Mouse (Mus musculus) hindbrain, embryonic 13.5 days (tissue): ENCODE measurements around the gene Sipa1l1. TPM values are rescaled to one million over a fixed set of nuclear protein-coding genes. Genes with fewer than 3 reads are reported as not detected.

Experiments used
- ATAC-seq: fragments of 200-750 bp; cut with Nextera tagmentation; 2 replicates; pipeline ENCODE4 v1.8.0; 2017; ENCODE audit warnings: moderate TSS enrichment; ENCODE audit not compliant: low FRiP score
- H3K27ac ChIP-seq: fragments of 300-500 bp; sonication (generic); 2 replicates; pipeline ENCODE4 v1.5.1; 2015; ENCODE audit warnings: inconsistent platforms, mild to moderate bottlenecking, moderate library complexity
- H3K27me3 ChIP-seq: fragments of 300-500 bp; sonication (generic); 2 replicates; pipeline ENCODE4 v1.6.1; 2015; ENCODE audit warnings: mild to moderate bottlenecking, inconsistent platforms
- H3K36me3 ChIP-seq: fragments of 300-500 bp; sonication (generic); 2 replicates; pipeline ENCODE4 v1.6.1; 2015; ENCODE audit warnings: mild to moderate bottlenecking, inconsistent platforms
- H3K4me1 ChIP-seq: fragments of 300-500 bp; sonication (generic); replicated peaks from 2 replicates; pipeline ENCODE4 v1.6.1; 2015; ENCODE audit warnings: inconsistent platforms
- H3K4me2 ChIP-seq: fragments of 300-500 bp; sonication (generic); 2 replicates; pipeline ENCODE4 v1.6.1; 2015; ENCODE audit warnings: inconsistent platforms, mild to moderate bottlenecking, moderate library complexity
- H3K4me3 ChIP-seq: fragments of 300-500 bp; sonication (generic); 2 replicates; pipeline ENCODE4 v1.5.1; 2015; ENCODE audit warnings: mild to moderate bottlenecking, inconsistent platforms
- H3K9ac ChIP-seq: fragments of 300-500 bp; sonication (generic); 2 replicates; pipeline ENCODE4 v1.6.1; 2015; ENCODE audit warnings: mild to moderate bottlenecking, inconsistent platforms
- H3K9me3 ChIP-seq: fragments of 300-500 bp; sonication (generic); 2 replicates; pipeline ENCODE4 v1.6.1; 2016; ENCODE audit warnings: inconsistent platforms
- WGBS: fragments of 180-500 bp; shearing (Covaris S2); methylation state at CpG from one replicate; pipeline ENCODE4 v1.1.7; 2015; 5-methylcytosine and 5-hydroxymethylcytosine counted together
- polyA plus RNA-seq: library from polyadenylated mRNA; unstranded; fragments of >200 nt; fragmentation: Nextera tagmentation; extraction: Ambion mirVana; gene quantifications from 2 replicates; pipeline ENCODE4 v1.2.1, GENCODE M21; 2015

Gene Sipa1l1
- polyA plus RNA-seq, 1 experiment from 2014 or later: 13.6 TPM

DNA sequence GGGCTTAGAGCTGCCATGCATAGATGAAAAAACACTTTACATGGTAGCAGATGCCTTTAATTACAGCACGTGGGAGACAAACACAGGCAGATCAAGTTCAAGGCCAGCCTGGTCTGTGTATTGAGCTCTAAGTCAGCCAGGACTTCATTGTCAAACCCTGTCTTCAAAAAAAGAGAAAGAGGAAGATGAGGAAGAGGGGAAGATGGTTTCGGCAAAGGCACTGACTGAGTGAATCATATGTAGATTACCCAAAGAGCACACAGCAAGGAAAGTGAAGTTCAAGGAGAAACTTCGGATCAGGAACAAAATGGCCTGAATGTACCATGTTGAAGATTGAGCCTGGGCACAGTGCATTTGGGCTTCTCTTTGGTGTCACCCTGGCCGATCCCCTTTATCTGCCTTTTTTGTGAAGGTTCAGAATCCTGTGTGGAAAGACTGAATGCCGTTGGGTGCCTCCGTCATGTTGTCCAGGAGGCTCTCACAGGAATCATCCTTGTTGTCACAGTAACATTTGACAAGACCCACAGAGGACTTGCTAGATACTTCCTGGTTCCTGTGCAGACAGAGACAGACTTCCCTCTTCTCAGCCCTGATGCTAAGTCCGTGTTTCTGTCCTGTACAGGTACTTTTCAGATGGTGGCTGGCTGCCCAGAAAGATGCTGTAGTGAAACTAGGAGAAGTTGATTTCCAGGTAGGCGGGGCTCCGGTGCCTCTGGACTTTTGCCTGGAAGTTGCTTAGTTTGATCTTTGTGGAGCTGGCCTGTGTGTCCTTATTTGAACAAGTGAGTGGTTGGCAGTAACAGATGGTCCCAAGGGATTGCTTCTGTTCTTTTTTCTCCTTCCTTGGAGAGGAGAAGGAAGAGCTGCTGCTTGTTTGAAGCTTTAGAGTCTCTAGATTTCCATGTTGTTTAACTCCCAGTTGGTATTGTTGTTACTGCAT, 96.5 kb downstream of the Sipa1l1 start:
- no peaks in the 10 kb centered on the region for H3K27me3 ChIP-seq
- H3K4me3 ChIP-seq: no peak overlapping the region
- 94% methylated on average over 9 of the region's 9 CpGs for WGBS
- no peak overlapping the region for H3K9ac ChIP-seq
- no peaks in the 10 kb centered on the region for H3K36me3 ChIP-seq
- no peaks in the 10 kb centered on the region for H3K9me3 ChIP-seq
- no peak overlapping the region for H3K27ac ChIP-seq
- ATAC-seq: no peak
- H3K4me1 ChIP-seq: peaks cover 10% of the 10 kb centered on the region
- H3K4me2 ChIP-seq: no peak overlapping the region

DNA sequence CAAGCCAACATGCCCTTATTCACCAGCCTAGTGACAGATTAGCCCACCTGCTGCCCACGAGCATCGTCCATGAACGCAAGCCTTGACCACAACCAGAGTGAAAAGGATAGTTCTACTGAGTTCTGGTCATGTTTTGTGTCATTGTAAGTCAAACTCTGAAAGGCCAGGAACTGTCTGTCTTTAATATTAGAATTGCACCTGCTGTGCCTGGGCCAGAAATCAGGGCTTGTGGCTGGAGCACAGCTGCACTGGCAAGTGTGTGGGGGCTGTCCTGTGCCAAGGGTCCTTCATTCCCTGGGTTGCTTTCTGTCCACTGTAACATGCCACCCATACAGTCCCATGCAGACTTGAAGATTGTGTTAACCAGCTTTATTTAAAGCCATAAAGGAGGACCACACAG, 102.3 kb downstream of the Sipa1l1 start:
- Histone ChIP-seq H3K9me3 (no peaks in the 10 kb centered on the region), H3K4me2 (no peak overlapping the region), H3K4me3 (no peak overlapping the region), H3K27ac (no peak overlapping the region), H3K27me3 (no peaks in the 10 kb centered on the region), H3K4me1 (peaks cover 11% of the 10 kb centered on the region; the same call in 1 of the 2 replicates), H3K9ac (no peak overlapping the region), H3K36me3 (no peaks in the 10 kb centered on the region)
- 86% methylated on average over 3 of the region's 3 CpGs for WGBS
- no peak for ATAC-seq

DNA sequence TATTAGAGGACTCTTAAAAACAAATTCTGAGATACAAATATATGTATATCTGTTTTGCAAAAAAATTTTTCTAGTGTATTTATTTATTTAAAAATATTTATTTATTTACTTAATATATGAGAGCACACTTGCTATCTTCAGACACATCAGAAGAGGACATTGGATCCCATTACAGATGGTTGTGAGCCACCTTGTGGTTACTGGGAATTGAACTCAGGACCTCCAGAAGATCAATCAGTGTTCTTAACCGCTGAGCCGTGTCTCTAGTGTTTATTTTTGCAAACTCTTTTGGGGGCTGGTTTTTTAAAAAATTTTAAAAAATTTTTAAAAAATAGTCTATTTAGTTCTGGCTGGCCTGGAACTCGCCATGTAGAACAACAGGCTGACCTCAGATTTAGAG, 104.4 kb downstream of the Sipa1l1 start:
- H3K27me3 ChIP-seq: no peaks in the 10 kb centered on the region
- no peak overlapping the region for H3K27ac ChIP-seq
- H3K9me3 ChIP-seq: no peaks in the 10 kb centered on the region
- H3K4me2 ChIP-seq: no peak overlapping the region
- ATAC-seq: no peak
- no peaks in the 10 kb centered on the region for H3K36me3 ChIP-seq
- peaks cover 13% of the 10 kb centered on the region for H3K4me1 ChIP-seq
- no peak overlapping the region for H3K4me3 ChIP-seq
- 79% methylated on average over 3 of the region's 3 CpGs for WGBS
- no peak overlapping the region for H3K9ac ChIP-seq

DNA sequence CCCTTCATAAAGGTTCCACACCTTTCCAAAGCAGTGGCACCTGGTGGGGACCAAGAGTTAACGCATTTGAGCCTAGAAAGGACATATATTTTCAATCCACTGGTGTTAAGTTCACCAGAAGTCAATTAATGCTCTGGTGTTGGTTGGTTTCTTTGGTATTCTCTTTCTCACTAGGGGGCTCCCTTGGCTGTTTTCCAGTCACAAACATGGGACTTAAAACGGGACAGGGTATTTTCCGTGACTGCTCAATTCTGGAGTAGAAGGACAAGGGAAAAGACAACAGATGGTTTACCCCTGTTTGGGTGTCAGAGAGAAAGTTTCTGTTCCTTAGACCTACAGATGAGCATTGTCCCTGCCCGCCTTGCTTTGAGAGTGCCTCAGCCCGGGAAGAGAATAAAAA, 105.5 kb downstream of the Sipa1l1 start:
- H3K4me3 ChIP-seq: no peak overlapping the region
- H3K9ac ChIP-seq: no peak overlapping the region
- H3K4me1 ChIP-seq: peaks cover 13% of the 10 kb centered on the region
- H3K27ac ChIP-seq: no peak overlapping the region
- WGBS: 63% methylated on average over 5 of the region's 5 CpGs
- H3K27me3 ChIP-seq: no peaks in the 10 kb centered on the region
- H3K9me3 ChIP-seq: no peaks in the 10 kb centered on the region
- H3K4me2 ChIP-seq: no peak overlapping the region
- no peaks in the 10 kb centered on the region for H3K36me3 ChIP-seq
- no peak for ATAC-seq

DNA sequence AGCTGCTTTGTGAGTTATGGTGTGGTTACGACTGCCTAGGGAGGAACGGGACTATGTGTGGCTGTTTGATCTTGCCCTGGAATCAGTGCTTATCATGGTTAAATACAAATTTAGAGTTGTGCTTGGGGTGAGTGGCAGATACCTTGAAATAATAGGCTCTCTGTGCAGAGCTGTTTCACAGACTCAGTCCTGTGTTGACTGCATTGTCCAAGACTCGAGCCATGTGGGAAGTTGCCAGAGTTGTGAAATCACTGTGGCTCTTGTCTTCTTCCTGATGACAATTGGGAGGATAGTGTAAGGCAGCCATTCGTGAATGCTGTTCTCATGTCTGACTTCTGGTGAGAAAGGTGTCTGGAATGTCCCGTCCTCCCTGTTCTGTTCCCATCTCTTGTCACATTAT, 106.6 kb downstream of the Sipa1l1 start:
- Histone ChIP-seq H3K9me3 (no peaks in the 10 kb centered on the region), H3K9ac (no peak overlapping the region), H3K27me3 (no peaks in the 10 kb centered on the region), H3K36me3 (no peaks in the 10 kb centered on the region), H3K27ac (peak overlapping the region; percentile 23), H3K4me1 (peaks cover 13% of the 10 kb centered on the region), H3K4me3 (no peak overlapping the region), H3K4me2 (no peak overlapping the region)
- 68% methylated on average over 5 of the region's 5 CpGs for WGBS
- no peak for ATAC-seq

DNA sequence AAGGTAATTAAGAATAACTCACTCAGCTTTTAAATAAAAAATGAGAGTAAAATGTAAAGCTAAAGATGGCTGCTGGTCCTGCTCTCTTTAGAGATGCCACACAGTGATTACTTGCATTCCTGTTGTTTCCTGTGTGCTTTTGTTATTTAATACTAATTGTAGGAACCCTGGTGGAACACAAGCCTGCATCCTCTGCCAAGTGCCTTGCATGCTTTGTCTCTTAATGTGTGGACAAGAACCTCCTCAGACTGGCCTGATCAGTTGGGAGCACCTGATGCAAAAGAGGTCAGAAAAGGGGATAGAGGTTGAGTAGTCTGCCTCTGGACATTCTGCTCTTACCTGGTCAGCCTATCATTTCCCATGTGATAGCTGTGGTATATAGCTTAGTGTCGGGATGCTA, 107.5 kb downstream of the Sipa1l1 start:
- Histone ChIP-seq H3K27ac (no peak overlapping the region), H3K4me3 (no peak overlapping the region), H3K36me3 (no peaks in the 10 kb centered on the region), H3K9me3 (no peaks in the 10 kb centered on the region), H3K9ac (no peak overlapping the region), H3K4me1 (peaks cover 13% of the 10 kb centered on the region), H3K4me2 (no peak overlapping the region), H3K27me3 (no peaks in the 10 kb centered on the region)
- ATAC-seq: no peak
- 94% methylated on average over 1 of the region's 1 CpGs for WGBS

DNA sequence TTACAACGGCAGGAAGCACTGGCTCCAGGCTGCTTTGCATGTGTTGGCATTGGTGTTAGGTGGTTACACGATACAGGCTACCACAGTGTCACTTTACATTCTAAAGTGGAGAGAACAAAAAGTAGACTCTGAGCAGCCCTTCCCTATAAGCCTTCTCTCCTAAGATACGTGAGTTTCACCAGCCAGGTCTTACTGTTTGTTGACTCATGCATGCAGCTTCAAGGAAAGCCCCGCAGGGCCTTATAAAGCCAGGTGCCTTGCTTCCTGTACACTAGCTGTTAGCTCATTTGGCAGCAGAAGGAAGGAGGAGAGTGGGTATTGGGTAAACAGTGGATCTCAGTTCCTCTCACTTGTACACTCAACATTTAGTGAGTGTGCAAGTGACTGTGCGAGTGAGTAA, 115.5 kb downstream of the Sipa1l1 start:
- Histone ChIP-seq H3K4me3 (no peak overlapping the region), H3K9ac (no peak overlapping the region), H3K4me2 (no peak overlapping the region), H3K9me3 (no peaks in the 10 kb centered on the region), H3K27me3 (no peaks in the 10 kb centered on the region), H3K27ac (no peak overlapping the region), H3K36me3 (no peaks in the 10 kb centered on the region), H3K4me1 (peaks cover 12% of the 10 kb centered on the region)
- 92% methylated on average over 5 of the region's 5 CpGs for WGBS
- no peak for ATAC-seq

DNA sequence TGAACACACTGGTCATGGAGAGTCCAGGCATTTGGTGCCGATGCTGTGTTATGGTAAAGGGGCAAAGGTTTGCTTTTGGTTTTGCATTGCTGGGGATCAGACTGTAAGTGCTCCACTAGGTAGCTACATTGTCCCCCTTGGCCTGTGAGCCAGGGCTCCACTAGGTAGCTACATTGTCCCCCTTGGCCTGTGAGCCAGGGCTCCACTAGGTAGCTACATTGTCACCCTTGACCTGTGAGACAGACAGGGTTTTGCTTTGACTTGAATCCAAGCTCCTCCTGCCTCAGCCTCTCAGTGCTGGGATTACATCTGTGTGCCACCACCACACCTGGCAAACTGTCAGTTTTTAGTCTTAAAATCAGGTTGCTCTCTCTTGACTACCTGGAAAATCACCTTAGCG, 115.9 kb downstream of the Sipa1l1 start:
- Histone ChIP-seq H3K27ac (no peak overlapping the region), H3K9ac (no peak overlapping the region), H3K27me3 (no peaks in the 10 kb centered on the region), H3K4me1 (peaks cover 12% of the 10 kb centered on the region), H3K4me2 (no peak overlapping the region), H3K9me3 (no peaks in the 10 kb centered on the region), H3K4me3 (no peak overlapping the region), H3K36me3 (no peaks in the 10 kb centered on the region)
- ATAC-seq: no peak
- 89% methylated on average over 2 of the region's 2 CpGs for WGBS

DNA sequence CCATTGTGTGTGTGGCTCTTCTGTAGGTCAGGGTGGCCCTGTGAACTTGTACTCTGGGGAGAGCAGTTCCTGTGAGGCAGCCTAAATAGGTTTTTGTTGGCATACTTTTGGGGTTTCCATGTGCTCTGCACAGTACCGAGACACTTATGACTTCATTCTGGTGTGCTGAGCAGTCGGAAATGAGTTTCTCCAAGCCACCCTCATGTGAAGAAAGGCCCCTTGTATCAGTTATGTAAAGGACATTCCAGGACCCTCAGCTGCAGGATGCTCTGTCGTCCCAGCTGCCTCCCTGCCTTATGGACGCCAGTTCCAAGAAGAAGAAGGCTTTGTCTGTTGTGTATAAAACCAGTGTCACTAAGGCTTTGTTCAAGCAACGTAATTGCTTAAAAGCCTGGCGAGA, 116.9 kb downstream of the Sipa1l1 start:
- H3K9me3 ChIP-seq: no peaks in the 10 kb centered on the region
- no peak overlapping the region for H3K4me3 ChIP-seq
- H3K4me1 ChIP-seq: peaks cover 12% of the 10 kb centered on the region
- no peaks in the 10 kb centered on the region for H3K36me3 ChIP-seq
- WGBS: 35% methylated on average over 6 of the region's 6 CpGs
- H3K27me3 ChIP-seq: no peaks in the 10 kb centered on the region
- no peak overlapping the region for H3K4me2 ChIP-seq
- H3K27ac ChIP-seq: no peak overlapping the region
- no peak for ATAC-seq
- no peak overlapping the region for H3K9ac ChIP-seq

DNA sequence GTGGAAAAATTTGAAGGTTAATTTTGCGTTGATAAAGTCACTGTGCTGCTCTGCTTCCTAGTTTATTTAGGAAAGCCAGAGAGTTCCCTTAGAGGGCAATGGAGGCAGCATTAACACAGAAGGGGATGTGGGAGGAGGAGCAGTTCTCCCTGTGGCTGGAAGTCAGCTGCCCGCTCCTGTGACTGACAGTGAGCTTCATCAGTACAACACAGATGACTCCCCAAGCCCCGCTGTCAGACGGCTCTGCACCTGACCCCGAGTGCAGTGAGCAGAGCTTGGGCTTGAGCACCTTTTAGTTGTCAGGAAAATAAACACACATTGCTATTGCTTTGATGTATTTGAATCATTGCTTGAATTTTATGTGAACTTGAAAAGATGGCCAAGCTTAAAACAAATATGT, 117.7 kb downstream of the Sipa1l1 start:
- Histone ChIP-seq H3K4me3 (no peak overlapping the region), H3K36me3 (no peaks in the 10 kb centered on the region), H3K27ac (peak overlapping the region; percentile 40; the same call in 1 of the 2 replicates), H3K9me3 (no peaks in the 10 kb centered on the region), H3K9ac (no peak overlapping the region), H3K4me2 (no peak overlapping the region), H3K27me3 (no peaks in the 10 kb centered on the region), H3K4me1 (peaks cover 12% of the 10 kb centered on the region)
- ATAC-seq: no peak
- WGBS: 40% methylated on average over 5 of the region's 5 CpGs

DNA sequence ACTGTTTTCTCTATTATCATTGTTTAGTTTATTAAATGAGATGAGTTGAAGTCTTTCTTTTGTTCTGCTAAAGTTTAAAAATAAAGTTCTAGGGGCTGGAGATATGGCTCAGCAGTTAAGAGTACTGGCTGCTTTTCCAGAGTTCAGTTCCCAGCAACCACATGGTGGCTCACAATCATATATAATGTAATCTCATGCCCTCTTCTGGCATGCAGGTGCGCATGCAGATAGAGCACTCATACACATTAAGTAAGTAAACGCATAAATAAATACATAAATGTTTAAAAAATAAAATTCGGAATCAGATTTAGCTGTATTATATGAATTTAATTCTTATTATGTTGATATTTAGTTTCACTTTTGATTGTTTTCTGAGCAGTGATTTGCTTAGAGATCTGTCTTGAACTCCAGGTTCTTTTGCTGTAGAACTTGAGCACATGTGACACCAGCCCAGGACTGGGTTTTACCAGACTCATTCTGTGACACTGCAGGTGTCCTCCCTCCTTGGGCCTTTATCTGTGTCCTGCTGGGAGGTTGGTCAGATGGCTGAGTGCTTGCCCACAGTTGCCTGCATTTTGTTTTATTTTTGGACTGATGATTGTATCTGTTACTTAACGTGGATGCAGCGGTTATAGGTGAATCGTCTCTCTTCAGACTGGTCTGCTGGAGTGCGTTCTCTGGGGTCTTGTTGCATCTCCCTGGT, 124.6 kb downstream of the Sipa1l1 start:
- H3K4me1 ChIP-seq: peaks cover 2% of the 10 kb centered on the region; the same call in 1 of the 2 replicates
- 94% methylated on average over 7 of the region's 7 CpGs for WGBS
- no peak overlapping the region for H3K4me3 ChIP-seq
- ATAC-seq: no peak
- H3K4me2 ChIP-seq: no peak overlapping the region
- no peaks in the 10 kb centered on the region for H3K27me3 ChIP-seq
- no peak overlapping the region for H3K27ac ChIP-seq
- H3K9ac ChIP-seq: no peak overlapping the region
- no peaks in the 10 kb centered on the region for H3K9me3 ChIP-seq
- no peaks in the 10 kb centered on the region for H3K36me3 ChIP-seq

DNA sequence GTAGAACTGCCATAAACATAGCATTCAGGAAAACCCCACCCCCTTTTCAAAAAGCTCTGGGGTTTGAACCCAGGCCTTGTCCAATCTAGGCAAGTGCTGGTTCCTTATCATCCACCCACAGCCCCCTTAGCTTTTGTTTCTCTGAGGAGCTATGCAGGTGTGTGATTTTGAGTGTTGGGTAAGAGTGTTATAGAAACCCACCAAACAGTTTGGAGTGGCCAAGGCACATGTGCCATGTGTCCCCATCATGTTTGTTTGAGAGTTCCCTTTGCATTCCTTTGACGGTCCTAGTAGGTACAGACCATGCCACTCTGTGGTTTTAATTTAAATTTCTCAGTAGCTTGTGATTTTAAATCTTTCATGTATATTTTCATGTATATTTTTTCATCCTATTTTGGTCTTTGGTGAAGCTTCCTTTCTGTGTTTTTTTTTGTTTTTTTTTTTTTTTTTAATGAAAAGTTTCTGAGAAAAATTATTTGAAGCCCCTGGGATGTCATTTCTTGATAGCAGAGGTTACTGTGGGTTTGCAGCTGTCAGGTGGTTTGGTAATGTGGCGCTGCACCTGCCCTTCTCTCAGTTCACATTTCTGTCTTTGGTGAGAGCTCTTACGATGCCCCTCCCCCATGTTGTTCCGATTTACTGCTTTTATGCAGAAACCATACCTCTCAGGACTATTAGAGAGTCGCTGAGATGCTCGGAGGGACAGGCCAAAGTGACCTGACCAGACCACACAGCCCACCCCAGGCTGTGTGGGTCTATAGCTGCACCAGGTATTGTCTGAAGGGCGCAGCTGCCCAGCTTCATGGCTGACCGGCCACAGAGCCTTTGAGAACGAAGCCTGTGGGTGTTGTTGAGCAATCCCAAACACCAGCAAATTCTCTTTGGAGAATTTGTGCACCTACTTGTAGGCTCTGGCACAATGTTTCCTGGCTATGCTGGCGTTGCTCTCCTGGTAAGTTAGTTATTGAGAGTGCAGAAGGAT, 126.1 kb downstream of the Sipa1l1 start:
- no peak for ATAC-seq
- H3K27ac ChIP-seq: no peak overlapping the region
- no peak overlapping the region for H3K4me3 ChIP-seq
- no peak overlapping the region for H3K4me2 ChIP-seq
- 75% methylated on average over 10 of the region's 10 CpGs for WGBS
- peaks cover 2% of the 10 kb centered on the region; the same call in 1 of the 2 replicates for H3K4me1 ChIP-seq
- no peaks in the 10 kb centered on the region for H3K9me3 ChIP-seq
- H3K27me3 ChIP-seq: no peaks in the 10 kb centered on the region
- H3K9ac ChIP-seq: no peak overlapping the region
- no peaks in the 10 kb centered on the region for H3K36me3 ChIP-seq
